Mouse (Mus musculus): ENCODE measurements around the gene Gm9.
"Not testable (repeated sequence)": the region's sequence is repeated elsewhere in the genome, so short reads cannot be mapped to it uniquely, and the experiment has no call there.

Gene Gm9

GRCm38 (mm10) chrX:37210941-37211340 lies at the start of gene Gm9:
Gm9 (minus strand) TSS chrX:37211041.
- in situ Hi-C loops (cut with MboI, MseI), result no loop called here

GRCm38 (mm10) chrX:37249619-37250018 lies 38.8 kb upstream of the Gm9 start, which contains the start of gene Rhox3a:
Rhox3a (plus strand) TSS chrX:37249919.
- in situ Hi-C loops (cut with MboI, MseI), result loop anchor here (5.0 to 25.0 kb wide), 3 partner anchors 165 to 563 kb away; partner anchors contain the start of genes Rhox2b, Rhox3e and Rhox5

GRCm38 (mm10) chrX:37244676-37245075 lies 33.8 kb upstream of the Gm9 start, which contains the start of gene Rhox2a:
Rhox2a (plus strand) TSS chrX:37244976.
- in situ Hi-C loops (cut with MboI, MseI), result loop anchor here (10.0 to 25.0 kb wide), 2 partner anchors 170 to 568 kb away; partner anchors contain the start of genes Rhox2b and Rhox5

- in situ Hi-C loops (cut with MboI, MseI), result loop anchor here (10.0 kb wide), 1 partner anchor 183 kb away; no protein-coding TSS in a partner anchor
These were observed 11.3 kb upstream of the Gm9 start, which contains the start of gene Rhox1 for GRCm38 (mm10) chrX:37222158-37222557. Rhox1 (minus strand) TSS chrX:37222258.

GRCm38 (mm10) chrX:37198676-37199075 lies 12.2 kb downstream of the Gm9 start:
- in situ Hi-C loops (cut with MboI, MseI), result no loop called here

- in situ Hi-C loops (cut with MboI, MseI), result no loop called here
These were observed 19.0 kb downstream of the Gm9 start for GRCm38 (mm10) chrX:37191744-37192379.

- in situ Hi-C loops (cut with MboI, MseI), result no loop called here
These were observed 19.6 kb downstream of the Gm9 start, which contains the start of the genes Ndufa1 and Rnf113a1 for GRCm38 (mm10) chrX:37191105-37191743. Ndufa1 (minus strand) TSS chrX:37191163. Rnf113a1 (plus strand) TSS chrX:37191245.

- in situ Hi-C loops (cut with MboI, MseI), result no loop called here
These were observed 20.1 kb downstream of the Gm9 start for GRCm38 (mm10) chrX:37190755-37191104.

GRCm38 (mm10) chrX:37184401-37184800 lies 26.4 kb downstream of the Gm9 start:
- in situ Hi-C loops (cut with MboI, MseI), result not testable (repeated sequence)

GRCm38 (mm10) chrX:37168742-37169141 lies 42.1 kb downstream of the Gm9 start, which contains the start of gene Akap14:
Akap14 (minus strand) TSS chrX:37168842.
- in situ Hi-C loops (cut with MboI, MseI), result no loop called here

- in situ Hi-C loops (cut with MboI, MseI), result no loop called here
These were observed 43.8 kb downstream of the Gm9 start for GRCm38 (mm10) chrX:37167085-37167484.

- in situ Hi-C loops (cut with MboI, MseI), result no loop called here
These were observed 47.7 kb downstream of the Gm9 start for GRCm38 (mm10) chrX:37163115-37163514.

GRCm38 (mm10) chrX:37161169-37161568 lies 49.7 kb downstream of the Gm9 start:
- in situ Hi-C loops (cut with MboI, MseI), result no loop called here

Data from T-helper 2 cell (primary cell).